Mouse (Mus musculus) kidney, adult 2 months (tissue): ENCODE measurements around the gene Marc2. TPM values are rescaled to one million over a fixed set of nuclear protein-coding genes. Genes with fewer than 3 reads are reported as not detected.

Experiments
- DNase-seq: peaks from one replicate; pipeline ENCODE4 v3.0.0; 2021
- H3K27ac ChIP-seq: fragments of 200-500 bp; 2 replicates; pipeline ENCODE4 v1.5.1; 2012; ENCODE audit warnings: low read depth, low read length, control low read depth, inconsistent platforms; ENCODE audit not compliant: insufficient read depth
- H3K27me3 ChIP-seq: fragments of 200-500 bp; replicated peaks from 2 replicates; pipeline ENCODE4 v1.6.1; 2012; ENCODE audit warnings: mild to moderate bottlenecking, moderate library complexity, low read length, inconsistent platforms; ENCODE audit not compliant: control insufficient read depth, insufficient read depth
- H3K36me3 ChIP-seq: fragments of 200-500 bp; 2 replicates; pipeline ENCODE4 v1.6.1; 2012; ENCODE audit warnings: mild to moderate bottlenecking, moderate library complexity, low read length, inconsistent platforms; ENCODE audit not compliant: control insufficient read depth, insufficient read depth
- H3K4me1 ChIP-seq: fragments of 200-500 bp; 2 replicates; pipeline ENCODE4 v1.6.1; 2011; ENCODE audit warnings: low read length; ENCODE audit not compliant: control insufficient read depth, insufficient read depth
- H3K4me3 ChIP-seq: fragments of 200-500 bp; 2 replicates; pipeline ENCODE4 v1.5.1; 2011; ENCODE audit warnings: mild to moderate bottlenecking, low read depth, low read length, control low read depth; ENCODE audit not compliant: insufficient read depth
- CTCF ChIP-seq: fragments of 200-500 bp; conservative IDR thresholded peaks from 2 replicates; pipeline ENCODE4 v1.5.1; 2011; ENCODE audit warnings: low read depth, mild to moderate bottlenecking, control low read depth, low read length, moderate library complexity, mixed read lengths; ENCODE audit not compliant: insufficient read depth, insufficient read length
- POLR2A ChIP-seq: fragments of 200-500 bp; IDR thresholded peaks from one replicate; pipeline ENCODE4 v1.6.1; 2011; ENCODE audit warnings: low read depth, low read length, control low read depth
- WGBS: fragments of 180-500 bp; shearing (Covaris S2); methylation state at CpG from one replicate; pipeline ENCODE4 v1.1.7; 2018; 5-methylcytosine and 5-hydroxymethylcytosine counted together
- polyA plus RNA-seq: library from polyadenylated mRNA; depleted of rRNA; stranded (reverse); fragments of >200 nt; gene quantifications from 2 replicates; pipeline ENCODE4 v1.2.3, GENCODE M21; 2012

The Marc2 gene
- polyA plus RNA-seq, 1 experiment: 403 TPM

GRCm38 (mm10) chr1:184824439-184824851, 21.8 kb downstream of the Marc2 start:
- TF ChIP-seq CTCF (peak; percentile 99), POLR2A (no peak)
- WGBS: under 1% methylated on average over 12 of the region's 12 CpGs
- Histone ChIP-seq H3K4me1 (peaks cover 16% of the 10 kb centered on the region; the same call in 1 of the 2 replicates), H3K27ac (peak overlapping the region; percentile 72), H3K27me3 (no peaks in the 10 kb centered on the region), H3K36me3 (peaks cover 1% of the 10 kb centered on the region; the same call in 1 of the 2 replicates), H3K4me3 (no peak overlapping the region)
- DNase-seq: peak; percentile 97

GRCm38 (mm10) chr1:184822678-184823077, 23.6 kb downstream of the Marc2 start:
- H3K4me3 ChIP-seq: no peak overlapping the region
- DNase-seq: no peak
- H3K36me3 ChIP-seq: peaks cover 5% of the 10 kb centered on the region
- H3K27me3 ChIP-seq: no peaks in the 10 kb centered on the region
- no peak overlapping the region for H3K27ac ChIP-seq
- H3K4me1 ChIP-seq: peaks cover 13% of the 10 kb centered on the region; the same call in 1 of the 2 replicates
- no peak for TF ChIP-seq CTCF
- TF ChIP-seq POLR2A: no peak
- 44% methylated on average over 11 of the region's 11 CpGs for WGBS

GRCm38 (mm10) chr1:184817768-184818167, 28.5 kb downstream of the Marc2 start:
- H3K4me1 ChIP-seq: no peaks in the 10 kb centered on the region
- no peaks in the 10 kb centered on the region for H3K27me3 ChIP-seq
- no peak for TF ChIP-seq POLR2A
- 0 out of 2 replicates have a peak, but pooled peaks have one; percentile 22 for TF ChIP-seq CTCF
- H3K27ac ChIP-seq: no peak overlapping the region
- no peak for DNase-seq
- peaks cover 6% of the 10 kb centered on the region for H3K36me3 ChIP-seq
- 81% methylated on average over 6 of the region's 6 CpGs for WGBS
- H3K4me3 ChIP-seq: no peak overlapping the region

- H3K27ac ChIP-seq: no peak overlapping the region
- DNase-seq: peak; percentile 66
- no peaks in the 10 kb centered on the region; the same call in 1 of the 2 replicates for H3K36me3 ChIP-seq
- H3K27me3 ChIP-seq: no peaks in the 10 kb centered on the region
- no peak overlapping the region for H3K4me3 ChIP-seq
- TF ChIP-seq POLR2A (no peak), CTCF (no peak)
- peaks cover 18% of the 10 kb centered on the region for H3K4me1 ChIP-seq
- WGBS: 61% methylated on average over 8 of the region's 8 CpGs
Measured at GRCm38 (mm10) chr1:184811716-184812250, 34.5 kb downstream of the Marc2 start.

- TF ChIP-seq POLR2A (no peak), CTCF (no peak)
- WGBS: 15% methylated on average over 52 of the region's 52 CpGs
- no peak within 1 kb of the TSS for H3K4me3 ChIP-seq
- H3K27me3 ChIP-seq: no peaks in the 10 kb centered on the region
- H3K4me1 ChIP-seq: peaks cover 18% of the 10 kb centered on the region
- DNase-seq: peak; percentile 63
- no peaks in the 10 kb centered on the region; the same call in 1 of the 2 replicates for H3K36me3 ChIP-seq
- H3K27ac ChIP-seq: no peak within 1 kb of the TSS
Measured at GRCm38 (mm10) chr1:184810780-184811575, 35.3 kb downstream of the Marc2 start, which contains the start of gene Marc1. Gene Marc1, minus strand, starts transcription at chr1:184811313.

- 44% methylated on average over 6 of the region's 6 CpGs for WGBS
- Histone ChIP-seq H3K4me3 (no peak overlapping the region), H3K36me3 (no peaks in the 10 kb centered on the region; the same call in 1 of the 2 replicates), H3K27me3 (no peaks in the 10 kb centered on the region), H3K27ac (no peak overlapping the region), H3K4me1 (peaks cover 18% of the 10 kb centered on the region)
- TF ChIP-seq CTCF: no peak
- peak; percentile 55 for DNase-seq
Measured at GRCm38 (mm10) chr1:184809578-184810001, 36.7 kb downstream of the Marc2 start.

- Histone ChIP-seq H3K27ac (no peak overlapping the region), H3K4me1 (peaks cover 18% of the 10 kb centered on the region), H3K27me3 (no peaks in the 10 kb centered on the region), H3K36me3 (no peaks in the 10 kb centered on the region; the same call in 1 of the 2 replicates), H3K4me3 (no peak overlapping the region)
- 87% methylated on average over 17 of the region's 17 CpGs for WGBS
- TF ChIP-seq CTCF: no peak
- TF ChIP-seq POLR2A: no peak
- DNase-seq: no peak
Measured at GRCm38 (mm10) chr1:184808418-184809012, 37.7 kb downstream of the Marc2 start.
